Mouse (Mus musculus) ES-E14 (cell line): ENCODE data around the gene Ccdc3.

Source experiments
- HCFC1 ChIP-seq: IDR thresholded peaks from 2 replicates; pipeline ENCODE4 v1.6.1; 2012; ENCODE audit warnings: low read length, inconsistent platforms, borderline replicate concordance; ENCODE audit not compliant: insufficient read depth
- MAFK ChIP-seq: IDR thresholded peaks from 2 replicates; pipeline ENCODE4 v1.6.1; 2014; ENCODE audit warnings: mild to moderate bottlenecking, low read depth, low read length, inconsistent platforms; ENCODE audit not compliant: insufficient read depth
- ZNF384 ChIP-seq: IDR thresholded peaks from 2 replicates; pipeline ENCODE4 v1.6.1; 2012; ENCODE audit warnings: low read depth, low read length, inconsistent platforms

DNA sequence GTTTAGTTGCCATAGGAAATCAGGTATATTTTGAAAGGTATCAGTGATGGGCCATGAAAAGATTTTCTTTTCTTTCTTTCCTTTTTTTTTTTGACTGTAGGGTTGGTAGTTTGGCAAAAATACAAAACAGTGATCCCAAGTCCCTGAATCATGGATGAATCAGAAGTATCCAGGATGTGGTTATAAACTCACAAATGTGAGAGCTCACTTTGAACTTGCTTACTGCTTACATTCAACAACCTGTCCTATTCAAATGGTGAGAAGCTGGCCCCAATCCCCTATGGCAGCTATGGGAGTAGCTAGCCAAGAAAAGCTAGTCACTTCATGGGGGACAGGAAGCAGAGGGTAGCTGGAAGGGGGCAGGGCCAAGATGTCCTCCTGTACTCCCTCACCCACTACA is 37.1 kb downstream of the Ccdc3 start:
- no peak for TF ChIP-seq MAFK
- no peak for TF ChIP-seq ZNF384
- no peak for TF ChIP-seq HCFC1
